Mouse (Mus musculus) midbrain, embryonic 12.5 days (tissue): Measurements from ENCODE around the gene Scn4b. TPM values are rescaled to one million over a fixed set of nuclear protein-coding genes. Genes with fewer than 3 reads are reported as not detected.

Source experiments
- ATAC-seq: fragments of 200-750 bp; cut with Nextera tagmentation; 2 replicates; pipeline ENCODE4 v1.8.0; 2017; ENCODE audit warnings: low read depth, moderate TSS enrichment, moderate library complexity; ENCODE audit not compliant: low FRiP score
- H3K27ac ChIP-seq: fragments of 300-500 bp; sonication (generic); replicated peaks from 2 replicates; pipeline ENCODE4 v1.5.1; 2016; ENCODE audit warnings: mild to moderate bottlenecking
- H3K27me3 ChIP-seq: fragments of 300-500 bp; sonication (generic); 2 replicates; pipeline ENCODE4 v1.6.1; 2016; ENCODE audit warnings: mild to moderate bottlenecking
- H3K36me3 ChIP-seq: fragments of 300-500 bp; sonication (generic); 2 replicates; pipeline ENCODE4 v1.6.1; 2016
- H3K4me1 ChIP-seq: fragments of 300-500 bp; sonication (generic); 2 replicates; pipeline ENCODE4 v1.6.1; 2016
- H3K4me2 ChIP-seq: fragments of 300-500 bp; sonication (generic); replicated peaks from 2 replicates; pipeline ENCODE4 v1.6.1; 2016; ENCODE audit warnings: mild to moderate bottlenecking, moderate library complexity
- H3K4me3 ChIP-seq: fragments of 300-500 bp; sonication (generic); 2 replicates; pipeline ENCODE4 v1.5.1; 2016; ENCODE audit warnings: mild to moderate bottlenecking
- H3K9ac ChIP-seq: fragments of 300-500 bp; sonication (generic); replicated peaks from 2 replicates; pipeline ENCODE4 v1.6.1; 2016; ENCODE audit warnings: mild to moderate bottlenecking, moderate library complexity
- H3K9me3 ChIP-seq: fragments of 300-500 bp; sonication (generic); 2 replicates; pipeline ENCODE4 v1.6.1; 2016; ENCODE audit warnings: mild to moderate bottlenecking
- WGBS: fragments of 180-500 bp; shearing (Covaris S2); methylation state at CpG from one replicate; pipeline ENCODE4 v1.1.7; 2016; 5-methylcytosine and 5-hydroxymethylcytosine counted together
- polyA plus RNA-seq: library from polyadenylated mRNA; unstranded; fragments of >200 nt; fragmentation: Nextera tagmentation; extraction: Ambion mirVana; gene quantifications from 2 replicates; pipeline ENCODE4 v1.2.1, GENCODE M21; 2016

Scn4b gene
- polyA plus RNA-seq, 1 experiment from 2014 or later: 0.15 TPM

- Histone ChIP-seq H3K4me2 (no peak overlapping the region), H3K4me1 (no peaks in the 10 kb centered on the region), H3K27ac (no peak overlapping the region), H3K9ac (no peak overlapping the region), H3K4me3 (no peak overlapping the region), H3K9me3 (no peaks in the 10 kb centered on the region), H3K36me3 (no peaks in the 10 kb centered on the region), H3K27me3 (0 out of 2 replicates have a peak, but pooled peaks cover 4% of the 10 kb centered on the region)
- ATAC-seq: no peak
- WGBS: 92% methylated on average over 5 of the region's 5 CpGs
These were observed 63.2 kb downstream of the Scn4b start for GRCm38 (mm10) chr9:45201319-45201947.

- Histone ChIP-seq H3K4me3 (no peak overlapping the region), H3K27me3 (0 out of 2 replicates have a peak, but pooled peaks cover 4% of the 10 kb centered on the region), H3K9ac (no peak overlapping the region), H3K36me3 (no peaks in the 10 kb centered on the region), H3K4me1 (no peaks in the 10 kb centered on the region), H3K4me2 (no peak overlapping the region), H3K27ac (no peak overlapping the region), H3K9me3 (no peaks in the 10 kb centered on the region)
- 83% methylated on average over 9 of the region's 9 CpGs for WGBS
- ATAC-seq: no peak
These were observed 64.0 kb downstream of the Scn4b start for GRCm38 (mm10) chr9:45202021-45202798.

Other genes starting within 250 kb of the Scn4b start
- 524 and 532 TPM in 2 replicates for gene Atp5l, start 217.7 kb upstream of the Scn4b start, polyA plus RNA-seq
- 34.6 and 35.4 TPM in 2 replicates for gene Ube4a, start 172.8 kb upstream of the Scn4b start, polyA plus RNA-seq
- gene Cd3g, start 158.0 kb upstream of the Scn4b start, polyA plus RNA-seq: not detected in 2 replicates
- gene Cd3d, start 156.6 kb upstream of the Scn4b start, polyA plus RNA-seq: not detected in 2 replicates
- not detected in 2 replicates for gene Cd3e, start 128.8 kb upstream of the Scn4b start, polyA plus RNA-seq
- 0.67 and 0.98 TPM in 2 replicates for gene Mpzl2, start 98.6 kb upstream of the Scn4b start, polyA plus RNA-seq
- gene Mpzl3, start 83.2 kb upstream of the Scn4b start, polyA plus RNA-seq: 2.4 TPM in 2 replicates
- gene Jaml, start 59.2 kb upstream of the Scn4b start, polyA plus RNA-seq: 0.17 and 0.25 TPM in 2 replicates
- gene Scn2b, start 20.6 kb upstream of the Scn4b start, polyA plus RNA-seq: 4.2 and 4.3 TPM in 2 replicates
- gene BC049352, start 43.6 kb downstream of the Scn4b start, polyA plus RNA-seq: not detected in 2 replicates
- gene Tmprss4, start 65.7 kb downstream of the Scn4b start, polyA plus RNA-seq: not detected in 2 replicates
- 0.56 TPM in 2 replicates for gene Il10ra, start 130.8 kb downstream of the Scn4b start, polyA plus RNA-seq
- gene Tmprss13, start 180.7 kb downstream of the Scn4b start, polyA plus RNA-seq: 0.07 and 0.10 TPM in 2 replicates
- gene Fxyd6, start 231.8 kb downstream of the Scn4b start, polyA plus RNA-seq: 197 and 204 TPM in 2 replicates